Mouse (Mus musculus) adrenal gland, adult (tissue): ENCODE measurements at regions not wholly inside any gene's neighbourhood (a gene's known extent, or its start where the extent isn't known, plus 50 kb on each side); places are given as distances from the start of the nearest gene placed in this dataset.

ENCODE experiments used
- DNase-seq, 2 experiments: peaks; one replicate each; pipeline ENCODE4 v3.0.0; 2022 to 2023; ENCODE audit warnings: low spot score in 1 of 2; ENCODE audit not compliant: inconsistent age in 2 of 2

GRCm38 (mm10) chr12:22623205-22623604, 1156.9 kb downstream of the Gm10330 start:
- peak; percentile 26 to 58 for DNase-seq
